Mouse (Mus musculus) mature B cell (primary cell): ENCODE results near the gene Ctnnbip1.

Experiments used
- in situ Hi-C: fragments of 300-500 bp; cut with MboI; formaldehyde crosslinking; loops from 2 replicates; pipeline ENCODE4 v1.14.3; 2019

Ctnnbip1 gene

DNA sequence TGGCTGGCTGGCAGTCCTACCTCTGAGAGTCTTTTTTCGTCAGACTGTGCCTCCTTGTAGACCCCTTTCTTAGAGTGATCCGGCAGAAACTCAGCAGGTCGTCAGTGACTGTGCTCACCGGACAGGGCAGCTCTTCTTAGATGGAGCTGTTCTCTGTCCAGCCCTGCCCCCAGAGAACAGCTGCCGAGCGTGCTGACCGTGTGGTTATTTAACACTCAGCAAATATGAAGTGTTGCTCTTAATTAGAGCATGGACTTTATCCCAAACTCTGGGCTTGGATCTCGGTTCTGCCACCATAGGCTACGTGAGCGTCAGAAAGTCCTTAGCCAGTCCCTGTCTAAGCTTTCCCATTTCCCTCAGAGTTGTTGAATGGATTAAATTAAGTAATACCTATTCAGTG, 3.2 kb downstream of the Ctnnbip1 start:
- in situ Hi-C loops = no loop called here

DNA sequence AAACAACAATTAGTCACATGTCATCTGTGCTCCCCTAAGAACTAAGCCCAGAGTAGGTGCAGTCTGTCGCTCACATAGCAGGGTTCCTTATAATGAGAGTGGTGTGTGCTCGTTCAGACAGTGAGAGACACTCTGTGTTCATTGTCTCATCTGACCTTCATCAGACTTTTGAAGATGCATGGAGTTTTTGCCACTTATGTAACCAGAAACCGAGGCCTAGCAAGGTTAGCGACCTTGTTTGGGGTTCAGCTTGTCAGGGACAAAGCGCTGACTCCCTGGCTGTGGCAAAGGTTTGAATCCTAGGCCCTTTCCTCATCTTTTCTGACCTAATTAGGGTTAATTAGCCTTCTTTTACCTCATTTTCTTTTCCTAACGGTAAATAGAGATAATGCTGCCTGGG, 5.9 kb downstream of the Ctnnbip1 start:
- in situ Hi-C loops = no loop called here

DNA sequence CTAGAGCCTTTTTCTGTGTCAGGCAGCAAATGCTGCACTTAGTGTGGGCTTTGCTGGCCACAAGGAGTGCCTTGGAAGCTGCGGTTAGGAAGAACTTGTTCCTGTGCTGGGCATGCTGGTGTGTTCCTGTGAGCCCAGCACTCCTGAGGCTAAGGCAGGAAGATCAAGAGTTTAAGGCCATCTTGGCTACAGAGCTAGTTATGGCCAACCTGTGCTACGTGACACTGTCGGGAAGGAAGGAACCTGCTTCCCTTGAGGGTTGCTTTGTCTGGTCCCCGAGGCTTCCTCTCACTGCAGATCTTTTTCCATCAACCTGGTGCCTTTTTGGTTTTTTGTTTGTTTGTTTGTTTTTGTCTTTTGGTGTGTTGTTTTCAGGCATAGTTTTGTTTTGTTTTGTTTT, 7.1 kb downstream of the Ctnnbip1 start:
- in situ Hi-C loops = no loop called here

DNA sequence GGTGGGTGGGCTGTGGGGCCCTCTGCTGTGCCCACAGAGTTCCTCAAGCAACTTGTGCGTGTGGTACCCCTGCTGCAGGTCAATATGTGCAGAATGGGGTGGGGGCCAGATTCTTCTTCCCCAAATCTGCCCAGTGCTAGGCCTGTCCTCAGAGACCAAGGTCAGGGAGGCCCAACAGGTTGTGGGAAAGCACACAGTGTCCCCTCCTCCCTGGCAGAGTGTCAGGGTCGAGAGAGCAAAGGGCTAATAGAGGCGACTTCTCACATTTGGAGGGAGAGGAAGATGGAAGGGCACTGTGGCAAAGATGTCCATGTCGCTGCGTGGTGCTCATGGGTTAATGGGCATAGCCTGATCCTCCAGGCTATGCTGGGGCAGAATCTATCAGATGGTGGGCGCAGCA, 7.8 kb downstream of the Ctnnbip1 start:
- in situ Hi-C loops = no loop called here

DNA sequence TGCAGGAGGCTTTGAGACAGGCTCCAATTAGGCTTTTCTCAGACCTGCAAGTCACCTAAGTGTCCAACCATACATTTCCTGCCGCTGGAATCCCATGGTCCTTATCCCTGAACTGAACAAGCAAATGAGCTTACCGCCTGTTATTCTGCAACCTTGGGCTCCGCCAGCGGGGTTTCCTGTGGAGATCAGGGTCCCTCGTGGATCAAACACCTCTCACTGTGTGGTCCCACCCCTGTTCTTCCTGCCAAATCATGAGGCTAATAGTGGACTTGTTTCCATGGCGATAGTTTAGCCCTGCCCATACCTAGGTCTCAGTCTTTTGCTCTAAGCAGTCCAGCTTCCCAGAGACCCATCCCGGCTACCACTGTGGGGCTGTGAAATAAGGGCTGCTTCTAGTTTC, 8.3 kb downstream of the Ctnnbip1 start:
- in situ Hi-C loops = no loop called here

DNA sequence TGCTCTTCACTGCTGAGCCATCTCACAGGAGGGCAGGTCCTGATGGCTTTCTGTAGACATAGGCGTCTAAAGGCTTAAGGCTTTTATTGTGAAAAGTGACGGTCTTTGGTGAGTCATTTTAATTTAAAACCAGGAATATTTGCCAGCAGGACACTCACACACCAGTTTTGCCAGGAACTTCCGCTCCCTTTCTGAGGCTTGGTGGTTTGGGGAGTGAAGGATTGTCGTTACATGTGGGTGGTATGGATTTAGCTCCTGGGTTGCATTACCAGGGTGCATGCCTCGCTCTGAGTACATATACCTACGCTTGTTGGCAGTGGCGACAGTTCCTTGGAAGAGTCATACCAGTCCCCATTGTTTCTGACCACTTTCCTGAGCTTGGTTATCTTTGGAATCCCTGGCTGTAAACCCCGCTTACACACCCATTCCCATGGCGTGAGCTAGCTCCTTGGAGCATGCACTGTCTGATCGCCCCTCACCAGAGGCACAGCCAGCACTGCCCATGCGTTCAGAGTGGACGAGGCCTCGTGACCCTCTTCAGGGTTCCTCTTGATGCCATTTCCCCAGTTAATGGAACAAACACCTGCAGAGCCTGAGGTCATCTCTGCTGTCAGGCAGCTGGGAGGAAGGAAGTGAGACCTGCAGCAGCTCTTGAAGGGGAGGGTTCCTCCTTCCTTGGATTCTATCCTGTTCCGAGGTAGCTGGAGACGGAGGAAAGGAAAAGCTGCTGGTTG, 9.8 kb downstream of the Ctnnbip1 start:
- in situ Hi-C loops = no loop called here

DNA sequence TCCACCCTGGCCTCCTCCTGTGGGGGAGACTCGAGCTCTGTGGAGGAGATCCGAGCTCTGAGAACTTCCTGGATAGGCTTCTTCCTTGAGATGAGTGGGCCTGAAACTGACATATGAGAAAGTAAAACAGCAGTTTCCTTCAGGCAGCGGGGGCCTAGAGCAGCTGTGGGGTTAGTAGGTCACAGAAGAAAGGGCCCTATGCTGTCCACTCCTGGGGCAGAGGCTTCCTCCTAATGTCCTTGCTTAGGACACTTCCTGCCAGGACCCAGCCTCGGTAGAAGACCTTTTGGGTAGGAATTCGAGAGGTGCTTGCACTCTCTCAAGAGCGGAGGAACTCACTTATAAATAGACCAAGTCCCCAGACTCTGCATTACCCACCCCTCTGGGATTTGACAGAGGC, 11.7 kb downstream of the Ctnnbip1 start:
- in situ Hi-C loops = no loop called here

DNA sequence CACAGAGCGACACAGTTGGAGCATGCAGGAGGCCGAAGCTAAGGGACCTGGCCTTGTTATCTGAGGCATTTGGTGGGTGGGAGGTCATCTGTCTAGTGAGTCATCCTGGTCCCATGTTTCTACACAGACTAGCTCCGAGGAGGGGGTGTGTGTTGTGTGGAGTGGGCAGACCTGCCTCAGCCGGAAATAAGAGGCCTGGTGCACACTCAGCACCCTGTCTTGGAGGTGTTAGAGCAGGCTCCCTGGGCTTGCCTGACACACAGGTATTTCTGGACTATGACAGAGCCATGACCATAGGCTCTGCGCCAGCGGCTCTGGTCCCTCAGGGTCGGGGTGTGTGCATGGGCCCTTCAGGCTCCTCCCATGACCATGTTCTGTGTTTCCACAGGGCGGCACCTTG, 21.4 kb downstream of the Ctnnbip1 start:
- in situ Hi-C loops = no loop called here

DNA sequence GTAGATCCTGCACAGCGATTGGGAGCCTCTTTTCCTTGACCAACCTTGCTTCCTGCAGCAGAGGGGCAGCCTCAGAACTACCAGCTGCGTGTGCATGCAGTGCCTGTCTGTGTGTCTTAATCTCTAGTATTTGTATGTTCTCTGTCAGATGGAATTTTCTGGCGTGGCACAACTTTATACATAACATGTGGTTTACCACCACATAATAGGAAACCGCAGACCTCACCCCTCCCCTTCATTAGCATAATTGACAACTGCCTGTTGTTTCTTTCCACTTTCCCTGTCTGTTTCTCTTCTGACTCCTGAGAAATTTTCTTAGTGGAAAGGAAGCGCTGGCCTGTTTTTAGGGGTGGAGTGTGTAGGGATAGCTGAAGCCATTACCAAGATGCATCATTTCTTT, 23.9 kb downstream of the Ctnnbip1 start:
- in situ Hi-C loops = no loop called here

DNA sequence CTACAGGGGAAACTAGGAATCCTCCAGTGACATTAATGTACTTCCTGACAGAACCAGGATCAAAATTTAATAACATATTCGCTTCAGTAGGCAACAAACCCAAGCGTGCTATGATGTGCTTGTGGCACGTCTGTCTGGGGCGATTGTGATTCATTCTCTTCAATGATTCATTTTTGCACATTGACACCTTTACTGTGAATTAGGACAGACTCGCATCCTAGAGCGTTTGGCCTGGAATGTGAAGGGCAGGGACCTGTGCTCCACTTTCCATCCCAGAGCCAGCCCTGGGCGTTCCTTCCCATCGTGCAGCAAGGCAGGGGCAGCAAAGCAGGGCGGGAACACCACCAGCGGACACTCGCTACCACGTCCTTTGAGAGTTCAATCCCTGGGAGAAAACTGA, 24.4 kb downstream of the Ctnnbip1 start:
- in situ Hi-C loops = no loop called here

DNA sequence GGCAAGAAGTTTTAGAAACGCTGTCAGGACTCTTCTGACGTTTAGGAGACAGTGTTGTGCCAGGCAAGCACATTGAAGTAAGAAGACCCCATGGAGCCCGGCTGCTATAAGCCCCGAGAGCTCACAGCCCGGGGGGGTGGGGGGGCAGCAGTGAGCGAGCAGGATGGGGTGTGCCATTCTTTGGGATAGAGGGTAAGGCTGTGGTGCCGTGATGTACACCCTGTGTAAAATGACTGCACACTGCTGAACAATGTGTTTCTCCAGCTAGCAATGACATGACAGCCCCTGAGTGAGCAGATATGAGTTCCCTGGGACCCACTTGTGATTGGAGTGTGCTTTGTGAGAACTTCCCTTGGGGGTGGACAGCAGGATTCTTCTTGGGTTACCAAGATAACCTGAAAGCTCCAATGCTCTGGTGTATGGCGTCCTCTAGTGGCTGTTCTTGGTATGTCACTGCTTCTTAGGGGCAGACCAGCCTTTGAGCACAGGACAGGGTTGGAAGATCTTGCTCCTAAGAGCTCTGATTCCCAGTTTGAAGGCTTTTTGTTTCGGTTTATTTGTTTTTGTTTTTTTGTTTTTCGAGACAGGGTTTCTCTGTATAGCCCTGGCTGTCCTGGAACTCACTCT, 25.0 kb downstream of the Ctnnbip1 start:
- in situ Hi-C loops = no loop called here

DNA sequence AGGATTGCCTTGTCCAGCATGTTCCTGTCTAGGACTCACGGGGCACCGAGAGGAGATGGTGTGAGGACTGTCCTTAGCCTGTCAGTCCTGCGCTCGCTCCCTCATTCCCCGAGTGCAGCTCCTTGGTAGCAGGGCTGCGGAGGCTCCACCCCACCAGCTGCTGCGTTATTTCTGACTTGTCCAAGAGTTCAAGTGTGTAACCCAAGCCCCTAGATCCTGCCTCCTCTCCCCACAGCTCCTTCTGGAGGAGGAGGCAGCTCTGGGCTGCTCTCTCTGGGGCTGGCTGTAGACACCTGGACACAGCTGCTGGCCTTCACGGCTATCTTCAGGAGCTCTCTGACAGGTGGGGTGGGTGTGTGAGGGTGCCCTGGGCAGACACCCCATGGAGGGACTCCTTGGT, 26.9 kb downstream of the Ctnnbip1 start:
- in situ Hi-C loops = no loop called here

DNA sequence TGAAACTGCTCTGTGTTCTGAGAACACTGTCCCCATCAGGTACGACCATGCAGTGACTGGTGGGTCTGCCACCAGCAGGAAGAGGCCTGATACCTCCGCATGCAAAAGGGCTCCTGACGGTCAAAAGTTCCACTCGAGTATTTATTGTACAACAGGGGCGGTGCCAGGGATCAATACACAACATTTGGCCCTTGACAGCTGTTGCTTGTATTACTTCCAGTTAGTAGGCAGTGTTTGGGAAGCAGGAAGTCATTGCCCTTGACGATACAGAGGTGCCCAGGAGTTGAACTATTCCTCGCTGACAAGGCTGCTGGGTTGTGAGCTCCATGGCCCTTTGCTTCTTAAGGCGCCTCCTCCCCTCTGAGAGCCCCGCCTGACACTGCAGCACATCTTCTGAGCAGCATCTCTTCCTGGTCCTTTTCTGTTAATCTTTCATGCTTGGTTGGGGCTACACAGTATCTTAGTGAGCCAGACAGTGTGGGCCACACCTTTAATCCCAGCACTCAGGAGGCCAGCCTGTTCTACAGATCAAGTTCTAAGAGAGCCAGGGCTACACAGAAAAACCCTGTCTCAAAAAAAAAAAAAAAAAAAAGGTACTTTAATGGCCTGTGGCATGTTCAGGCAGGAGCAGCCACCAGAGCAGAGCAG, 28.9 kb downstream of the Ctnnbip1 start:
- in situ Hi-C loops = no loop called here

DNA sequence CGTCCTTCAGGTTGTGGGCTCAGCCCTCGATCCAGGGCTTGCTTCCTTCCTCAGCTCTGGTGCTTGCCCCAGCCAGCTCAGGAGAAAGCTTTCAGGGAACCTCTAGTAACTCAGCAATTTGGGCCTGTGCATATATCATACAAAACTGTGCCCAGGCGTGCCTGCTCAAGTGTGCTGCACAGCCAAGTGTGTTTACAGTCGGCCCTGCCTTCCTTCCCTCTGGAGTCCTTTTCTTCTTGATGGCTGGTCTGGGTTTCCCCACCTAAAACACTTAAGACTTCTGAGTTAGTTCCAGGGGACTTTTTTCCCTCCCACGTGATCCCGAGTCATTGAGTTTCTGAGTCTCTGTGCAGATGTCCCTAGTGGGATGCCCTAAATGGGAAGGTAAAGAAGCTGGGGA, 29.5 kb downstream of the Ctnnbip1 start:
- in situ Hi-C loops = no loop called here

DNA sequence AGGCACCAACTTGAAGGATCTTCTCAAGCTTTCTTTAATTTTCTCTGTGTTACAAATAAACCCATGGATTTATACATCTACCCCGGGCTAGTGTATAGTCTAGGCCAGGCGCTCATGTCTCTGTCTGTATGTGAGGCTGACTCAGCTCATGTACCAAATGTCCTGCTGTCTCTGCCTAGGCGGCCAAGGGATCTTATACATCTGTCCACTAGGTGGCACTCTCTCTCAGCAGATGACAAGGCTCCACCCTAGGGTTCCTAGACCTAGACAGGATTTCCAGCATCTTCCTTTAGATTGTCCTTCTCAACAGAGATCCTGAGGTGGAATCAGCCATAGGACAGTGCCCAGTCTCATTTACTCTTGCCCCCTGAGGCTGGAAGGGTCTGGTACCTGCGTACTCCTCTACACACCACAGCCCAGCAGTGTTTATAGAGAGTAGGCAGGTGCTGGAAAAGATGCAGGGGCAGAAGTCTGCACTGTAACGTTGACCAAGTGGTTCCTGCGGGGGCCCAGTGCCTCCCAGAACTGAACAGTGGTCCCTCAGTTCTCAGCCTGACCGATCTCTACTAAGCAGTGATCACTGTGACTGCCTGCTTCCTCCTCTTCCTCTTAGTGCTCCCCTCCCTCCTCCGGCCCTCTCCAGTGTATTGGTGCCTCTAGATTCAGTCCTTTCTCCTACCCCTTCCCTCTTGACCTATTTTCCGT, 31.3 kb downstream of the Ctnnbip1 start:
- in situ Hi-C loops = no loop called here

DNA sequence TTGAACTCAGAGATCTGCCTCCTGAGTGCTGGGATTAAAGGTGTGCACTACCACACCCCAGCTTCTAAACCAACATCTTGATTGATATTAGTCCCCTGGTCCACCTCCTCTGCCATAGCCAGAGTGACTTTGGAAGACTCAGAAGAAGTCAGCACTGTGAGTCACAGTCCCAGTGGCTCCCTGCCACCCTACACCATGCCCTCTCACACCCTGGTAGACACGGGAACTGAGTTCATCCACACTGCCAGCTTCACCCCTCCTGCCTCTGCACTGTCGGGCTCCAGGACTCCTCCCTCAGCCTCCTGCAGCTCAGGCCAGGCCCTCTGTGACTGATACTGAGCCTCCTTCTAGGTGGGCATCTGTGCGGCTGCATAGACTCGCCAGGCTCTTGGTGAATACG, 32.8 kb downstream of the Ctnnbip1 start:
- in situ Hi-C loops = no loop called here

DNA sequence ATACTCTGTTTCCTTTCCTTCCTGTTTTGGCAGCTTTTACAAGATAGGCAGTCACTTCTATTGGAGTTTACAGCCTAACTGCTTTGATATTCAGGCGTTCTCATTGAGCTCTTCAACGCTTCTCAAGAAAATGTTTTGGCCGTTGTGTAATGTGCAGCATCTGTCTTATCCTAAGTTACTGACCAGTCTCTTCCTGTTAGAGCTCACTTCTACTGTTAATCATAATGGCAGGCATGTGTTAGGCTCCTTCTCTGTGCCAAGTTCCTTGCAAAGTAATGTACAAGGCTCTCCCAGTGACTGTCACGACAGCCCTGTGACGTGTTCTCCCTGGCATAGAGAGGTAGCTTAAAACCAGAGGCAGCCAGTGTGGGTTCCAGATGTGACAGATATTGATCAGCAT, 33.7 kb downstream of the Ctnnbip1 start:
- in situ Hi-C loops = no loop called here

DNA sequence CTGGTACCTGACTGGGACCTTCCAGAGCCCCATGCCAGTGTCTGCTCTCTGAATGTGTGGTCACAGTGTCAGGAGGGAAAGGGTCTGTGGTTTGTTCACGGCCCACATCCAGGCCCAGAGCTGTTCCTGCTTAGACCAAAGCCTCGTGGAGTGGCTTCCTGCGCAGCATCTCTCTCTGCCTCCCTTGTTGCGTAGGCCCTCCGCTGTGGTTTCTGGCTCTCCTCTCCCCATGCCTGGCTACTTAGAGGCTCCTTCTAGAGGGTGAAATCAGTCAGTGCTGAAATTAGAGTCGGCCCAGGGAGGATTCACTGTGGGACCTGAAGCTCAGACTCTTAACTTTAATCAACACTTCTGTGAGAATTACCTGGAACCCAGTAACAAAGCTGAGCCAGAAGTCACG, 35.8 kb downstream of the Ctnnbip1 start:
- in situ Hi-C loops = no loop called here

DNA sequence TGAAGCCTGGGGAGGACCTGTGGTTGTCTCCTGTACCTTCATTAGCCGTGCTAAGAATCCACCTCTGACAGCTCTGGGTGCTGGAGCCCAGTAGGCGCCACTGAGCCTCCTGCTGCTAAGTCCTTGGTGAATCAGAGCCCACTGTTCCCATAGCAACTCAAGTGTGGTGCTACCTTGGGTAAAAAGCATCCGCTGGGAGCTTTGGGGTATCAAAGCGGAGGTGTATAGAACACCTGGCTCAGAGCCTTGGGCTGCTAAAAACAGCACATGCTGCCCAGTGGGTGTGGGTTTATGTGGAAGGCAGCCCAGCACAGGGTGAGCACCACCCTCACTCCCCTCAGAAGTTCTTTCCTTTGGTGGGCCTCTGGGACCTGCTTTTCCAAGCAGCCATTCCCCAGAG, 38.1 kb downstream of the Ctnnbip1 start:
- in situ Hi-C loops = no loop called here

DNA sequence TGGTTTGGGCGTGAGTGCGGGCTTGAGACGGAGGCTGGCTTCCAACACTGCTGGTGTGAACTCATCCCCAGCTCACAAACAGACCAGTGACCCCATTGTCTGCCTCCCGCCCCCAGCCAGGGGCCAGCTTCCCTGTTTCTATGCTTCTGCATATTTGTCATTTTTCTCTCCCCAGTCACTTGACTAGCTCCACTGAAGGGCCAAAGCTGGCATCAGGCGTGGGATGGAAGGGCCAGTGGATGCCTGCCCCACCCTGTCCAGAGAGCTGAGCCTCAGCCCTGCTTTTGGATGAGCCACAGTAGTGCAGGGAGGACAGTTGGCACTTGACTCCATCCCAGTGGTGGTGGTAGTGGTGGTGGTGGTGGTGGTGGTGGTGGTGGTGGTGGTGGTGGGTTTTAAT, 39.9 kb downstream of the Ctnnbip1 start:
- in situ Hi-C loops = no loop called here

DNA sequence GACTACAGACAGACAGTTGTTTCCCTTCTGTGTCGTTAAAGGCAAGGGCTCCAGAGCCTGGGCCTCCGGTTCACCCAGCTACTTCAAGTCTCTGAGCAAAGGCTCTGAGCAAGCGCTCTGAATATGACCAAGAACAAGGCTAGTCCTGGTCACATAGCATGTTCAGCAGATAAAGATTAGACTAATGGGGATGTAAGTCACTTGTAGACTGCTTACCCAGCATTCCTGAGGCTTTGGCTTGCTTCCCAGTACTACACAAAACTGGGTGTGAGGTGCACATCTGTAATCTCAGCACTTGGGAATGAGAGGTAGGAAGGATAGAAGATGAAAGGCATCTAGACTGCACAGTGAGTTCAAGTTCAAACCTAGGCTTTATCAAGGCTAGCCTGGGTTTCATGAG, 40.4 kb downstream of the Ctnnbip1 start:
- in situ Hi-C loops = no loop called here

DNA sequence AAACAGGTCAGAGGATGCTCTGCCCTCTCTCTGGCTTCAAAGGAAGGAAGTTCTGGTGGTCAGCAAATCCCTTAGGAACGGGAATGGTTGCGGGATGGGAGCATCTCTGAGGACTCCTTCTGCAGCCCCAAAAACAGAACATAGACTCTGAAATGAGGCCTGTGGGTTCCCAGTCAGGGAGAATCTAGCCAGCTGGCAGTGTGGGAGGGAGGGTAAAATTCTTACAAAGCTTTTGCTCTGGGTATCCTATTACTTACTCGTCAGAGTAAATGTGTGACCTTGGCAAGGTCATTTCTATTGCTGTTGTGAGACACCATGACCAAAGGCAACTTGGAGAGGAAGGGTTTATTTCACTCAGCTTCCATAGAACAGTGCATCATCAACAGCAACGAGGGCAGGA, 43.4 kb downstream of the Ctnnbip1 start:
- in situ Hi-C loops = no loop called here
